In the genomic region with DNA sequence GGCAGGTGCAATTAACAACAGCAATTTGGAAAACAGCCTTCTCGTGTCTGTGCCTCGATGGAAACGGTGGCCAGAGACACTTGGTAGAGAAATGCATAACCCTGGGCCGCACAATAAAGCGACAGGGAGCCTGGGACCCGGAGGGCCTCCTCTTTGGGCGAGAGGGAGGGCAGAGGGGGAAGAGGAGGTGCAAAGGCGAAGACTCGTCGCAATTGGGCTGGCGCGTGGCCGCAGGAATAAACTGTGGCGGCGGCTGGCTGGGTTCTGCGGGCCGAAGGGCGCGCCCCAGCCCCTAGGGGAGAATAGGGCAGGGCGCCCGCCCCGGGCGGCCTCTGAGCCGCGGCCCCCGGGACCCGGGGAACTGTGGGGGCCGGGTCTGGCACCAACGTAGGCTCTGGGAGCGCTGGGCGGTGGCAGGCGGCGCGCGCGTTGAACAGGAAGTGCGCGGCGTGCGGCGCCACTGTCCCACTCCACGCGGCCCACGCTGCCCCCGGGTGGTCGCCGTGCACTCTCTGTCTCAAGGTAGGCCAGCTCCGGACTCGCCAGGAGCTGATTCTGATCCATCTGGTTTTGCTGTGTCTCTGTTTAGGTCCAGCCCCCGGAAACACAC, we compare ENCODE assay signal across 8 mouse cellular contexts. TPM values are rescaled to one million over a fixed set of nuclear protein-coding genes. Genes with fewer than 3 reads are reported as not detected.
A peak's percentile ranks its signal among the peaks of the same experiment; 100 is the strongest.
DNase-seq lines count a peak whose midpoint lies in the region; ATAC-seq and TF ChIP-seq lines count a peak whose summit lies in the region.

A gene (minus strand): TSS at position 127 of the 610 bp plus-strand sequence.

- H3K9me3 ChIP-seq in forebrain, postnatal 0 days (ENCODE audit: low read length), result no peaks in the 10 kb centered on the region
- H3K9me3 ChIP-seq in hindbrain, embryonic 11.5 days (ENCODE audit: control insufficient read depth, low read length), result no peaks in the 10 kb centered on the region

- 4% methylated on average over 48 of the region's 50 CpGs for WGBS in forebrain, postnatal 0 days
- WGBS in hindbrain, embryonic 11.5 days, result 0% methylated on average over 41 of the region's 50 CpGs

- H3K27me3 ChIP-seq in forebrain, postnatal 0 days (ENCODE audit: insufficient read depth, low read length), result 0 out of 2 replicates have a peak, but pooled peaks cover 3% of the 10 kb centered on the region
- H3K27me3 ChIP-seq in hindbrain, embryonic 11.5 days (ENCODE audit: control insufficient read depth, insufficient read depth, low read length), result peaks cover 33% of the 10 kb centered on the region

- DNase-seq in ES-CJ7 (ENCODE audit: low read depth, low spot score), result peak; percentile 25
- no peak for DNase-seq in forebrain, postnatal 0 days
- DNase-seq in hindbrain, embryonic 11.5 days (ENCODE audit: low spot score), result no peak
- DNase-seq in layer of hippocampus, postnatal 10 days (ENCODE audit: low spot score in 2 of 2), result peak in 1 of 2 experiments; percentile 62
- peak; percentile 71 for DNase-seq in lung, postnatal 14 days
- DNase-seq in ovary, postnatal 14 days (ENCODE audit: low spot score), result peak; percentile 62
- peak; percentile 74 to 84 for DNase-seq in urinary bladder, adult 18-20 months (ENCODE audit: low spot score in 2 of 2)

- peak; percentile 67 for ATAC-seq in forebrain, postnatal 0 days
- ATAC-seq in hindbrain, embryonic 11.5 days (ENCODE audit: low FRiP score), result peak; percentile 49

- H3K36me3 ChIP-seq in forebrain, postnatal 0 days (ENCODE audit: insufficient read depth), result no peaks in the 10 kb centered on the region
- H3K36me3 ChIP-seq in hindbrain, embryonic 11.5 days (ENCODE audit: control insufficient read depth, insufficient read depth, low read length), result no peaks in the 10 kb centered on the region

- H3K4me2 ChIP-seq in forebrain, postnatal 0 days (ENCODE audit: low read depth), result peak within 1 kb of the TSS; percentile 100
- H3K4me2 ChIP-seq in hindbrain, embryonic 11.5 days (replicated peaks; ENCODE audit: low read depth, low read length), result peak within 1 kb of the TSS; percentile 97

- H3K27ac ChIP-seq in brown adipose tissue, adult 24 weeks (replicated peaks; ENCODE audit: low read depth, low read length), result peak within 1 kb of the TSS; percentile 93
- no peak within 1 kb of the TSS for H3K27ac ChIP-seq in forebrain, postnatal 0 days (ENCODE audit: low read depth, low read length)
- H3K27ac ChIP-seq in hindbrain, embryonic 11.5 days (ENCODE audit: low read depth, low read length), result no peak within 1 kb of the TSS

- peaks cover 17% of the 10 kb centered on the region for H3K4me1 ChIP-seq in brown adipose tissue, adult 24 weeks (ENCODE audit: control insufficient read depth, insufficient read depth, insufficient read length, low read length)
- H3K4me1 ChIP-seq in forebrain, postnatal 0 days (ENCODE audit: insufficient read depth), result 0 out of 2 replicates have a peak, but pooled peaks cover 6% of the 10 kb centered on the region
- H3K4me1 ChIP-seq in hindbrain, embryonic 11.5 days (replicated peaks; ENCODE audit: control insufficient read depth, insufficient read depth, low read length), result peaks cover 2% of the 10 kb centered on the region

- no peak; the same call in 1 of the 2 replicates for TF ChIP-seq CTCF in forebrain, postnatal 0 days (IDR thresholded peaks at IDR 0.05; ENCODE audit: low read depth)

- peak within 1 kb of the TSS; percentile 87 for H3K4me3 ChIP-seq in brown adipose tissue, adult 24 weeks (ENCODE audit: insufficient read depth, low read depth, low read length)
- H3K4me3 ChIP-seq in forebrain, postnatal 0 days (ENCODE audit: low read depth, low read length), result peak within 1 kb of the TSS; percentile 54
- H3K4me3 ChIP-seq in hindbrain, embryonic 11.5 days (ENCODE audit: low read depth, low read length), result peak within 1 kb of the TSS; percentile 50

- peak within 1 kb of the TSS; percentile 51 for H3K9ac ChIP-seq in forebrain, postnatal 0 days
- peak within 1 kb of the TSS; percentile 21 for H3K9ac ChIP-seq in hindbrain, embryonic 11.5 days (ENCODE audit: low read depth, low read length)

RNA-seq across cellular contexts. Expression of the gene that starts here (rescaled TPM):
- 32.6 and 60.2 TPM in 2 replicates for polyA plus RNA-seq in brown adipose tissue, adult 24 weeks (2012; ENCODE audit: insufficient read depth, insufficient read length, missing spikeins)
- total RNA-seq in forebrain, postnatal 0 days (2014; rRNA removed), result 62.4 and 72.2 TPM in 2 replicates
- polyA plus RNA-seq in forebrain, postnatal 0 days (2015; fragmentation: Nextera tagmentation; extraction: Ambion mirVana), result 94.9 and 112 TPM in 2 replicates
- polyA plus RNA-seq in hindbrain, embryonic 11.5 days (2014; fragmentation: Nextera tagmentation; extraction: Ambion mirVana), result 56.7 and 57.3 TPM in 2 replicates
- 100 to 1,000 TPM; 143 to 147 TPM for total RNA-seq in layer of hippocampus, postnatal 10 days (2021)

Comparison
In these comparisons a context has a peak if more than half of its experiments do, and no peak if none do; other contexts are left out.
1. DNase-seq: peak in ES-CJ7 (single experiment), lung, postnatal 14 days (single experiment), ovary, postnatal 14 days (single experiment) and urinary bladder, adult 18-20 months (2 of 2); none in forebrain, postnatal 0 days (single experiment) and hindbrain, embryonic 11.5 days (single experiment).
2. Peak in every context shown above with its lines, with median percentiles within 50 percentile points of each other: H3K4me3 ChIP-seq.